Mouse (Mus musculus) heart, embryonic 14.5 days (tissue): ENCODE data around the gene Eaf2. TPM values are rescaled to one million over a fixed set of nuclear protein-coding genes. Genes with fewer than 3 reads are reported as not detected.
A peak's percentile ranks its signal among the peaks of the same experiment; 100 is the strongest.

Source experiments
- ATAC-seq: fragments of 200-750 bp; cut with Nextera tagmentation; 2 replicates; pipeline ENCODE4 v1.8.0; 2017; ENCODE audit warnings: low read depth, moderate TSS enrichment; ENCODE audit not compliant: insufficient number of reproducible peaks, insufficient read depth, low FRiP score
- H3K27ac ChIP-seq, 2 experiments: fragments of 200-500 bp in 1 of 2; fragments of 300-500 bp in 1 of 2; sonication (generic) in 1 of 2; replicated peaks in 1 of 2; 2 replicates each; pipeline ENCODE4 v1.5.1; 2012 to 2014; ENCODE audit warnings: low read depth in 2 of 2, low read length in 2 of 2, control low read depth in 1 of 2, mild to moderate bottlenecking in 1 of 2, mixed read lengths in 1 of 2; ENCODE audit not compliant: control insufficient read depth in 1 of 2, insufficient read depth in 1 of 2
- H3K27me3 ChIP-seq: fragments of 300-500 bp; sonication (generic); 2 replicates; pipeline ENCODE4 v1.6.1; 2014; ENCODE audit warnings: mild to moderate bottlenecking, low read length, control low read depth; ENCODE audit not compliant: control insufficient read depth, insufficient read depth
- H3K36me3 ChIP-seq: fragments of 300-500 bp; sonication (generic); 2 replicates; pipeline ENCODE4 v1.6.1; 2014; ENCODE audit warnings: mild to moderate bottlenecking, control low read depth, low read length, mixed read lengths; ENCODE audit not compliant: control insufficient read depth, insufficient read depth
- H3K4me1 ChIP-seq, 2 experiments: fragments of 200-500 bp in 1 of 2; fragments of 300-500 bp in 1 of 2; sonication (generic) in 1 of 2; 2 replicates each; pipeline ENCODE4 v1.6.1; 2012 to 2014; ENCODE audit warnings: low read length in 2 of 2, control low read depth in 1 of 2, mixed read lengths in 1 of 2; ENCODE audit not compliant: control insufficient read depth in 2 of 2, insufficient read depth in 2 of 2
- H3K4me2 ChIP-seq: fragments of 300-500 bp; sonication (generic); 2 replicates; pipeline ENCODE4 v1.6.1; 2014; ENCODE audit warnings: mild to moderate bottlenecking, low read length
- H3K4me3 ChIP-seq, 2 experiments: fragments of 200-500 bp in 1 of 2; fragments of 300-500 bp in 1 of 2; sonication (generic) in 1 of 2; 2 replicates each; pipeline ENCODE4 v1.5.1; 2012 to 2014; ENCODE audit warnings: low read length in 2 of 2, mild to moderate bottlenecking in 2 of 2, control low read depth in 1 of 2, low read depth in 1 of 2, moderate library complexity in 1 of 2; ENCODE audit not compliant: control insufficient read depth in 1 of 2, insufficient read depth in 1 of 2
- H3K9ac ChIP-seq: fragments of 300-500 bp; sonication (generic); 2 replicates; pipeline ENCODE4 v1.6.1; 2014; ENCODE audit warnings: mild to moderate bottlenecking, low read length
- H3K9me3 ChIP-seq: fragments of 300-500 bp; sonication (generic); 2 replicates; pipeline ENCODE4 v1.6.1; 2016; ENCODE audit warnings: low read length, control low read depth; ENCODE audit not compliant: control insufficient read depth
- WGBS: fragments of 180-500 bp; shearing (Covaris S2); extraction: QIAGEN DNeasy Blood & Tissue Kit; methylation state at CpG from one replicate; pipeline ENCODE4 v1.1.7; 2014; 5-methylcytosine and 5-hydroxymethylcytosine counted together
- polyA plus RNA-seq: library from polyadenylated mRNA; unstranded; fragments of >200 nt; fragmentation: Nextera tagmentation; extraction: Ambion mirVana; gene quantifications from 2 replicates; pipeline ENCODE4 v1.2.1, GENCODE M21; 2014

Eaf2 gene
- polyA plus RNA-seq, 1 experiment from 2014 or later, result 1.2 TPM

- Histone ChIP-seq H3K4me1 (no peaks in the 10 kb centered on the region), H3K27me3 (no peaks in the 10 kb centered on the region), H3K4me2 (no peak overlapping the region), H3K27ac (no peak overlapping the region), H3K4me3 (no peak overlapping the region), H3K36me3 (peaks cover 51% of the 10 kb centered on the region), H3K9ac (no peak overlapping the region), H3K9me3 (no peaks in the 10 kb centered on the region)
- whole genome bisulfite sequencing, result 90% methylated on average over 11 of the region's 11 CpGs
- ATAC-seq, result no peak
Observed at GRCm38 (mm10) chr16:36885912-36886311, 11.1 kb upstream of the Eaf2 start.

GRCm38 (mm10) chr16:36884881-36885280 is 10.1 kb upstream of the Eaf2 start:
- no peak for ATAC-seq
- Histone ChIP-seq H3K27ac (no peak overlapping the region), H3K27me3 (no peaks in the 10 kb centered on the region), H3K9ac (no peak overlapping the region), H3K9me3 (no peaks in the 10 kb centered on the region), H3K36me3 (peaks cover 42% of the 10 kb centered on the region), H3K4me1 (no peaks in the 10 kb centered on the region), H3K4me2 (no peak overlapping the region), H3K4me3 (no peak overlapping the region)
- WGBS, result 77% methylated on average over 4 of the region's 4 CpGs

- H3K27ac ChIP-seq, result no peak overlapping the region
- H3K27me3 ChIP-seq, result no peaks in the 10 kb centered on the region
- ATAC-seq, result no peak
- no peak overlapping the region for H3K4me2 ChIP-seq
- H3K9ac ChIP-seq, result no peak overlapping the region
- H3K36me3 ChIP-seq, result peaks cover 24% of the 10 kb centered on the region
- WGBS, result 70% methylated on average over 5 of the region's 5 CpGs
- H3K9me3 ChIP-seq, result no peaks in the 10 kb centered on the region
- peaks cover 3 to 12% of the 10 kb centered on the region in 2 experiments; a peak in 3 of 4 replicates for H3K4me1 ChIP-seq
- no peak overlapping the region for H3K4me3 ChIP-seq
Observed at GRCm38 (mm10) chr16:36882737-36883343, 8.0 kb upstream of the Eaf2 start.

GRCm38 (mm10) chr16:36877316-36877715 is 2.5 kb upstream of the Eaf2 start:
- Histone ChIP-seq H3K4me3 (no peak overlapping the region), H3K9me3 (no peaks in the 10 kb centered on the region), H3K4me1 (peaks cover 3 to 25% of the 10 kb centered on the region in 2 experiments; a peak in 3 of 4 replicates), H3K27ac (no peak overlapping the region), H3K9ac (no peak overlapping the region), H3K36me3 (peaks cover 8% of the 10 kb centered on the region), H3K4me2 (no peak overlapping the region), H3K27me3 (no peaks in the 10 kb centered on the region)
- 77% methylated on average over 5 of the region's 5 CpGs for WGBS
- no peak for ATAC-seq

GRCm38 (mm10) chr16:36875276-36875851 is 561 bp upstream of the Eaf2 start:
- WGBS, result under 1% methylated on average over 41 of the region's 48 CpGs
- peak overlapping the region; percentile 82 for H3K9ac ChIP-seq
- H3K4me1 ChIP-seq, result peaks cover 3 to 25% of the 10 kb centered on the region in 2 experiments; a peak in 3 of 4 replicates
- peak overlapping the region; percentile 61 for H3K4me2 ChIP-seq
- no peaks in the 10 kb centered on the region for H3K9me3 ChIP-seq
- no peaks in the 10 kb centered on the region for H3K27me3 ChIP-seq
- H3K27ac ChIP-seq, result peak overlapping the region; percentile 78 to 82
- ATAC-seq, result peak; percentile 55
- peak overlapping the region; percentile 77 to 93 for H3K4me3 ChIP-seq
- H3K36me3 ChIP-seq, result peaks cover 23% of the 10 kb centered on the region

- Histone ChIP-seq H3K4me1 (peaks cover 0 to 6% of the 10 kb centered on the region in 2 experiments; a peak in 2 of 4 replicates), H3K9ac (no peak overlapping the region), H3K27ac (no peak overlapping the region), H3K36me3 (peaks cover 71% of the 10 kb centered on the region), H3K9me3 (no peaks in the 10 kb centered on the region), H3K4me2 (no peak overlapping the region), H3K4me3 (no peak overlapping the region), H3K27me3 (no peaks in the 10 kb centered on the region)
- no peak for ATAC-seq
- WGBS, result 91% methylated on average over 2 of the region's 2 CpGs
Observed at GRCm38 (mm10) chr16:36869442-36869841, 5.4 kb downstream of the Eaf2 start.

GRCm38 (mm10) chr16:36863585-36863984 is 11.2 kb downstream of the Eaf2 start:
- no peak overlapping the region for H3K27ac ChIP-seq
- no peak overlapping the region for H3K9ac ChIP-seq
- H3K9me3 ChIP-seq, result no peaks in the 10 kb centered on the region
- H3K4me3 ChIP-seq, result no peak overlapping the region
- no peaks in the 10 kb centered on the region for H3K4me1 ChIP-seq
- peaks cover 60% of the 10 kb centered on the region for H3K36me3 ChIP-seq
- ATAC-seq, result no peak
- H3K27me3 ChIP-seq, result no peaks in the 10 kb centered on the region
- no peak overlapping the region for H3K4me2 ChIP-seq
- 69% methylated on average over 3 of the region's 3 CpGs for WGBS

GRCm38 (mm10) chr16:36851202-36851601 is 23.6 kb downstream of the Eaf2 start:
- no peak overlapping the region for H3K9ac ChIP-seq
- ATAC-seq, result no peak
- H3K4me3 ChIP-seq, result no peak overlapping the region
- H3K27ac ChIP-seq, result no peak overlapping the region
- H3K4me1 ChIP-seq, result no peaks in the 10 kb centered on the region
- WGBS, result 89% methylated on average over 3 of the region's 3 CpGs
- peaks cover 54% of the 10 kb centered on the region for H3K36me3 ChIP-seq
- H3K27me3 ChIP-seq, result no peaks in the 10 kb centered on the region
- H3K4me2 ChIP-seq, result no peak overlapping the region
- H3K9me3 ChIP-seq, result no peaks in the 10 kb centered on the region
